Mouse (Mus musculus): ENCODE data around the gene Igsf8.

The Igsf8 gene

GRCm38 (mm10) chr1:172323801-172324359, 62.4 kb downstream of the Igsf8 start:
- DNase-seq (ENCODE audit: low read depth): no peak

GRCm38 (mm10) chr1:172324725-172325124, 63.3 kb downstream of the Igsf8 start:
- DNase-seq (ENCODE audit: low read depth): peak; percentile 86

- peak; percentile 78 for DNase-seq (ENCODE audit: low read depth)
Measured at GRCm38 (mm10) chr1:172325680-172326535, 64.5 kb downstream of the Igsf8 start.

GRCm38 (mm10) chr1:172326684-172327083, 65.2 kb downstream of the Igsf8 start:
- peak; percentile 17 for DNase-seq (ENCODE audit: low read depth)

- no peak for DNase-seq (ENCODE audit: low read depth)
Measured at GRCm38 (mm10) chr1:172327206-172328001, 66.0 kb downstream of the Igsf8 start.

GRCm38 (mm10) chr1:172328041-172328440, 66.6 kb downstream of the Igsf8 start:
- no peak for DNase-seq (ENCODE audit: low read depth)

GRCm38 (mm10) chr1:172328461-172328860, 67.0 kb downstream of the Igsf8 start:
- no peak for DNase-seq (ENCODE audit: low read depth)

- DNase-seq (ENCODE audit: low read depth): no peak
Measured at GRCm38 (mm10) chr1:172329131-172329530, 67.7 kb downstream of the Igsf8 start, which contains the start of gene Kcnj9. TSS of gene Kcnj9 (minus strand) at chr1:172329318.

GRCm38 (mm10) chr1:172329616-172330015, 68.2 kb downstream of the Igsf8 start:
- no peak for DNase-seq (ENCODE audit: low read depth)

GRCm38 (mm10) chr1:172331422-172331947, 70.0 kb downstream of the Igsf8 start:
- DNase-seq (ENCODE audit: low read depth): no peak

GRCm38 (mm10) chr1:172332925-172333324, 71.5 kb downstream of the Igsf8 start:
- DNase-seq (ENCODE audit: low read depth): no peak

GRCm38 (mm10) chr1:172333512-172333911, 72.1 kb downstream of the Igsf8 start:
- DNase-seq (ENCODE audit: low read depth): no peak

- no peak for DNase-seq (ENCODE audit: low read depth)
Measured at GRCm38 (mm10) chr1:172335804-172336203, 74.4 kb downstream of the Igsf8 start.

- no peak for DNase-seq (ENCODE audit: low read depth)
Measured at GRCm38 (mm10) chr1:172337411-172338185, 76.2 kb downstream of the Igsf8 start.

- DNase-seq (ENCODE audit: low read depth): peak; percentile 63
Measured at GRCm38 (mm10) chr1:172340729-172341321, 79.4 kb downstream of the Igsf8 start, which contains the start of gene Kcnj10. TSS of gene Kcnj10 (plus strand) at chr1:172341210.

GRCm38 (mm10) chr1:172341386-172341785, 79.9 kb downstream of the Igsf8 start:
- DNase-seq (ENCODE audit: low read depth): no peak

- no peak for DNase-seq (ENCODE audit: low read depth)
Measured at GRCm38 (mm10) chr1:172342729-172343128, 81.3 kb downstream of the Igsf8 start.

GRCm38 (mm10) chr1:172343914-172344313, 82.5 kb downstream of the Igsf8 start:
- DNase-seq (ENCODE audit: low read depth): no peak

- DNase-seq (ENCODE audit: low read depth): no peak
Measured at GRCm38 (mm10) chr1:172344820-172345219, 83.4 kb downstream of the Igsf8 start.

GRCm38 (mm10) chr1:172346707-172347106, 85.3 kb downstream of the Igsf8 start:
- DNase-seq (ENCODE audit: low read depth): no peak

GRCm38 (mm10) chr1:172347382-172347781, 85.9 kb downstream of the Igsf8 start:
- DNase-seq (ENCODE audit: low read depth): no peak
